Comparison of ENCODE assay signal across 9 mouse cellular contexts in genomic region chr5:119866277-119867235, GRCm38 (mm10). TPM values are rescaled to one million over a fixed set of nuclear protein-coding genes. Genes with fewer than 3 reads are reported as not detected.
DNase-seq lines count a peak whose midpoint lies in the region; ATAC-seq lines count a peak whose summit lies in the region.
"Had no signal": no experiment of that assay in that cellular context is flagged by ENCODE, and none has a peak within 500 bp of the region (broad histone marks: within the 10 kb centered on the region; RNA-seq: fewer than 3 reads in every experiment).

No protein-coding gene starts in this region.

- no peak for ATAC-seq in frontal cortex, adult (ENCODE audit: low TSS enrichment)
- ATAC-seq in limb, embryonic 12.5 days (ENCODE audit: insufficient number of reproducible peaks, insufficient read depth, low FRiP score, low TSS enrichment, low read depth), result peak; percentile 75

- H3K4me3 ChIP-seq in hindbrain, embryonic 10.5 days, result peak overlapping the region; percentile 43
- peak overlapping the region; percentile 19 for H3K4me3 ChIP-seq in limb, embryonic 12.5 days (replicated peaks)

- H3K9ac ChIP-seq in limb, embryonic 12.5 days (replicated peaks), result no peak overlapping the region

- no peaks in the 10 kb centered on the region for H3K36me3 ChIP-seq in hindbrain, embryonic 10.5 days
- peaks cover 74% of the 10 kb centered on the region for H3K36me3 ChIP-seq in limb, embryonic 12.5 days

- no peaks in the 10 kb centered on the region for H3K9me3 ChIP-seq in hindbrain, embryonic 10.5 days
- H3K9me3 ChIP-seq in limb, embryonic 12.5 days, result no peaks in the 10 kb centered on the region

- DNase-seq in frontal cortex, postnatal 14 days (ENCODE audit: low spot score in 2 of 2), result peak; percentile 17 to 30
- DNase-seq in R1 (ENCODE audit: low read depth, low spot score), result peak; percentile 14
- peak; percentile 28 for DNase-seq in hindbrain, embryonic 10.5 days (ENCODE audit: low spot score)
- DNase-seq in right cerebral cortex, postnatal 4 days, result peak; percentile 32
- DNase-seq in adrenal gland, adult 18-20 months (ENCODE audit: low spot score in 2 of 2), result no peak
- no peak for DNase-seq in urinary bladder, postnatal 36 days (ENCODE audit: low spot score in 2 of 2)

- peak overlapping the region; percentile 44 for H3K4me2 ChIP-seq in limb, embryonic 12.5 days

- peaks cover 39% of the 10 kb centered on the region for H3K27me3 ChIP-seq in hindbrain, embryonic 10.5 days (ENCODE audit: insufficient read depth, poor library complexity, severe bottlenecking)
- peaks cover 13% of the 10 kb centered on the region; the same call in 1 of the 2 replicates for H3K27me3 ChIP-seq in limb, embryonic 12.5 days

- peaks cover 12% of the 10 kb centered on the region for H3K4me1 ChIP-seq in hindbrain, embryonic 10.5 days (replicated peaks)
- H3K4me1 ChIP-seq in limb, embryonic 12.5 days (replicated peaks), result peaks cover 26% of the 10 kb centered on the region

- WGBS in hindbrain, embryonic 10.5 days, result 24% methylated on average over 31 of the region's 31 CpGs
- WGBS in limb, embryonic 12.5 days, result 21% methylated on average over 31 of the region's 31 CpGs

- H3K27ac ChIP-seq in hindbrain, embryonic 10.5 days, result peak overlapping the region; percentile 72
- H3K27ac ChIP-seq in limb, embryonic 12.5 days, result peak overlapping the region; percentile 75

RNA-seq across cellular contexts. Expression of gene Tbx5, which starts 34.1 kb away (rescaled TPM):
- polyA plus RNA-seq in hindbrain, embryonic 10.5 days (2016; fragmentation: Nextera tagmentation; extraction: Ambion mirVana), result not detected in 2 replicates
- polyA plus RNA-seq in limb, embryonic 12.5 days (2016; fragmentation: Nextera tagmentation; extraction: Ambion mirVana), result 35.6 and 51.2 TPM in 2 replicates
- under 1 TPM; 0.07 to 0.80 TPM for total RNA-seq in adrenal gland, adult 18-20 months (2021)
- polyA plus RNA-seq: small intestine, adult 2 months had no signal

Comparison
In these comparisons a context has a peak if more than half of its experiments do, and no peak if none do; other contexts are left out.
1. DNase-seq: peak in frontal cortex, postnatal 14 days (2 of 2), R1 (single experiment), hindbrain, embryonic 10.5 days (single experiment) and right cerebral cortex, postnatal 4 days (single experiment); none in adrenal gland, adult 18-20 months (0 of 2) and urinary bladder, postnatal 36 days (0 of 2).
2. RNA of gene Tbx5, which starts 34.1 kb away (polyA plus RNA-seq): 35.6 to 51.2 TPM in limb, embryonic 12.5 days; not detected in hindbrain, embryonic 10.5 days; every median in the first group is over 10 times any median in the second.